Mouse (Mus musculus): ENCODE results near the gene Nhlrc1. TPM values are rescaled to one million over a fixed set of nuclear protein-coding genes. Genes with fewer than 3 reads are reported as not detected.
A peak's percentile ranks its signal among the peaks of the same experiment; 100 is the strongest.

Gene Nhlrc1
- polyA plus RNA-seq, 1 experiment: 4.7 TPM

DNA sequence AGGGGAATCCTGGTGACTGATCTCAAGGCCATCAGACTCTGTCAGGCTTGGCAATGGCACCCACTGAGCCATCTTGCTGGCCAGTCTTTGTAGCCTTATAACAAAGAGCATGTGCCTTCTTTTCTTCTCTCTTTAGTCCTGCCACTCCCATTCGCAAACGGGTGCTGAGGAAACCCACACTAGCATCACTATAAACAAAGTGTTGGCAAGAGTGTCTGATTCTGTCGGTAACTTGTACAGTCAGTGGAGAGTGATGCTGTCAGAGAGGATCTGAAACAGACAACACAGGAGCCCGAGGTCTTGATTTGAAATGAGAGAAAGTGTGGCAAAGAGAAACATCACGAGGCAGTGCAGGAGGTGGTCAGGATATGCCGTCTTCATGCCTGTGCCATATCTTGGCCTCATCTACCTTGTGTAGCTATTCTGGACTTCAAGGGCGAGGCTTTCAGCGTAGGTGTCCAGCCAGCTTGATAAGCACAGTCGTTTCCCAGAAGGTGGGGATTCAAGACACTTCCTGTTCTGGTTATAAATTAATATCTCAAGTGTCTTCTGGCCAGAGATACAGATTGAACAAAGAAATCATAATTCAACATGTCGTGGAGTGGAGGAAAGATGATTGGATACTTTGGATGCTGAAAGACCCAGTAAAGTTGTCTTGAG lies 44.2 kb downstream of the Nhlrc1 start:
- peak overlapping the region; percentile 54 for H3K4me3 ChIP-seq (ENCODE audit: low read depth, low read length)
- H3K36me3 ChIP-seq (ENCODE audit: control insufficient read depth, insufficient read depth, low read length): no peaks in the 10 kb centered on the region
- no peaks in the 10 kb centered on the region for H3K27me3 ChIP-seq (ENCODE audit: control insufficient read depth, insufficient read depth, low read length)
- peaks cover 9% of the 10 kb centered on the region; the same call in 1 of the 2 replicates for H3K4me1 ChIP-seq (ENCODE audit: control insufficient read depth, insufficient read depth, insufficient read length, low read length)
- 12% methylated on average over 10 of the region's 10 CpGs for WGBS
- TF ChIP-seq POLR2A (IDR thresholded peaks at IDR 0.05; ENCODE audit: low read depth, low read length) (no peak), CTCF (IDR thresholded peaks at IDR 0.05; ENCODE audit: extremely low read depth, insufficient read length, insufficient replicate concordance, low read depth, low read length) (no peak)
- H3K27ac ChIP-seq (ENCODE audit: insufficient read depth, low read depth, low read length): peak overlapping the region; percentile 90

DNA sequence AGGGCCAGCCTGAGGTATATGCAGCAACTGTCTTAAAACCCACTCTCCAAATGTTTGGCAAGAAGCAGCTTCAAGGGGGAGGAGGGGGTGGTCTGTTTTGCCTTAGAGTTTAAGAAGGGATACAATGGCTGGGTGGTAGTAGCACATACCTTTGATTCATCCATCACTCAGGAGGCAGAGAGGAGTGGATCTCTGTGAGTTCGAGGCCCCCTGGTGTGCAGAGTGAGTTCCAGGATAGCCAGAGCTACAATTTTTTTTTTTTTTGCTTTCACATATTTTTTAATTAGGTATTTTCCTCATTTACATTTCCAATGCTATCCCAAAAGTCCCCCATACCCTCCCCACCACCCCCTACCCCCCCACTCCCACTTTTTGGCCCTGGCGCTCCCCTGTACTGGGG lies 46.0 kb downstream of the Nhlrc1 start:
- Histone ChIP-seq H3K27ac (ENCODE audit: insufficient read depth, low read depth, low read length) (no peak overlapping the region), H3K4me1 (ENCODE audit: control insufficient read depth, insufficient read depth, insufficient read length, low read length) (peaks cover 9% of the 10 kb centered on the region; the same call in 1 of the 2 replicates), H3K27me3 (ENCODE audit: control insufficient read depth, insufficient read depth, low read length) (no peaks in the 10 kb centered on the region), H3K4me3 (ENCODE audit: low read depth, low read length) (no peak overlapping the region), H3K36me3 (ENCODE audit: control insufficient read depth, insufficient read depth, low read length) (no peaks in the 10 kb centered on the region)
- 85% methylated on average over 2 of the region's 2 CpGs for WGBS
- TF ChIP-seq CTCF (IDR thresholded peaks at IDR 0.05; ENCODE audit: extremely low read depth, insufficient read length, insufficient replicate concordance, low read depth, low read length) (no peak), POLR2A (IDR thresholded peaks at IDR 0.05; ENCODE audit: low read depth, low read length) (no peak)

DNA sequence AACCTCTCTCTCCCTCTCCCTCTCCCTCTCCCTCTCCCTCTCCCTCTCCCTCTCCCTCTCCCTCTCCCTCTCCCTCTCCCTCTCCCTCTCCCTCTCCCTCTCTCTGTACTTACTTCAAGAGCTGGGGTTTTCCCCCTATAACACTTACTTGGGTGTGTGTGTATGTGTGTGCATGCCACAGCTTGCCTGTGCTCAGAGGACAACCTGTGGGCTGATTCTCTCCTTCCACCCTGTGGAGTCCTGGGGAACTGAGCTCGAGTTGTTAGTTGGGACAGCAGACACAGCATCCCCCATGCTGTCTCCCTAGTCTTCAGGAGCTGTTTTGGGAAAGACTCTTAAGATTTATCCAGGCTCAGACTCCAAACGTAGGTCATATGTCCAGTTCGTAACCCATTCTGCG lies 47.3 kb downstream of the Nhlrc1 start:
- no peaks in the 10 kb centered on the region for H3K36me3 ChIP-seq (ENCODE audit: control insufficient read depth, insufficient read depth, low read length)
- no peaks in the 10 kb centered on the region for H3K27me3 ChIP-seq (ENCODE audit: control insufficient read depth, insufficient read depth, low read length)
- H3K4me1 ChIP-seq (ENCODE audit: control insufficient read depth, insufficient read depth, insufficient read length, low read length): peaks cover 9% of the 10 kb centered on the region; the same call in 1 of the 2 replicates
- no peak for TF ChIP-seq CTCF (IDR thresholded peaks at IDR 0.05; ENCODE audit: extremely low read depth, insufficient read length, insufficient replicate concordance, low read depth, low read length)
- TF ChIP-seq POLR2A (IDR thresholded peaks at IDR 0.05; ENCODE audit: low read depth, low read length): no peak
- H3K27ac ChIP-seq (ENCODE audit: insufficient read depth, low read depth, low read length): no peak overlapping the region
- WGBS: 77% methylated on average over 4 of the region's 4 CpGs
- H3K4me3 ChIP-seq (ENCODE audit: low read depth, low read length): no peak overlapping the region

Other genes with a start within 250 kb of the Nhlrc1 start
- 15.7 and 33.5 TPM in 2 replicates for gene Kif13a, start 85.0 kb downstream of the Nhlrc1 start, polyA plus RNA-seq (2012; rRNA removed)
- gene Kdm1b, start 28.6 kb upstream of the Nhlrc1 start, polyA plus RNA-seq (2012; rRNA removed): 4.3 and 5.8 TPM in 2 replicates
- 1.5 and 2.8 TPM in 2 replicates for gene Tpmt, start 29.9 kb upstream of the Nhlrc1 start, polyA plus RNA-seq (2012; rRNA removed)
- 8.7 and 27.7 TPM in 2 replicates for gene Dek, start 91.4 kb upstream of the Nhlrc1 start, polyA plus RNA-seq (2012; rRNA removed)
- gene Rnf144b, start 107.8 kb upstream of the Nhlrc1 start, polyA plus RNA-seq (2012; rRNA removed): 1.6 and 2.4 TPM in 2 replicates